Mouse (Mus musculus) liver, postnatal 0 days (tissue): ENCODE measurements around the gene Hist1h2bp.
A peak's percentile ranks its signal among the peaks of the same experiment; 100 is the strongest.

Experiments
- CTCF ChIP-seq: sonication (generic); IDR thresholded peaks from 2 replicates; pipeline ENCODE4 v1.5.1; 2016; ENCODE audit warnings: antibody characterized with exemption, low read depth
- EP300 ChIP-seq: IDR thresholded peaks from 2 replicates; pipeline ENCODE4 v1.6.1; 2016; ENCODE audit warnings: antibody characterized with exemption, low read depth, mild to moderate bottlenecking

GRCm38 (mm10) chr13:21779767-21780731 lies 7.2 kb upstream of the Hist1h2bp start, which contains the start of gene Hist1h1b:
- peak; percentile 18 for TF ChIP-seq CTCF
- TF ChIP-seq EP300, result no peak
